Mouse (Mus musculus): ENCODE measurements around the gene S1pr5. TPM values are rescaled to one million over a fixed set of nuclear protein-coding genes. Genes with fewer than 3 reads are reported as not detected.
"Not testable (repeated sequence)": the region's sequence is repeated elsewhere in the genome, so short reads cannot be mapped to it uniquely, and the experiment has no call there.

The S1pr5 gene
- total RNA-seq, 2 experiments from 2014 or later = 10.6 to 10.9 TPM

DNA sequence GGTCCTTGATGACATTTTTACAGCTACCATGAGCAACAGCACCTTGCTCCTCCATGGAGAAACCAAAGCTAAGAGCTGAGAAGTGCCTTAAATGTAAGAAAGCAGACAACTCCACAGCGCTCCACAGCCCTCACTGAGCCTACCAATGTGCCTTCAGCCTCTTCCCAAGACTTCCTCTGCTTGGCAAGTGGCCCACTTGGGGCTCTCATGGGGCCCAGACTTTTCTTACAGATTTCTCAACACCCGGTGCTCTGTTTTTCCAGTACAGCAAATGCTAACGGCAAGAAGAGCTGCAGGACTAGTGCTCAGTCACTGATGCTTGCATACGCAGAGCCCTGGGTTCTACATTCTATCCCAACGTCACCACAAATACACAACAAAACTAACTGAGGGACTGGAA is 29.5 kb upstream of the S1pr5 start:
- no peak for DNase-seq (ENCODE audit: low spot score in 2 of 2)
- no peak for TF ChIP-seq CTCF (conservative IDR thresholded peaks at IDR 0.05)
- H3K27ac ChIP-seq = no peak overlapping the region
- no peak overlapping the region for H3K4me3 ChIP-seq

DNA sequence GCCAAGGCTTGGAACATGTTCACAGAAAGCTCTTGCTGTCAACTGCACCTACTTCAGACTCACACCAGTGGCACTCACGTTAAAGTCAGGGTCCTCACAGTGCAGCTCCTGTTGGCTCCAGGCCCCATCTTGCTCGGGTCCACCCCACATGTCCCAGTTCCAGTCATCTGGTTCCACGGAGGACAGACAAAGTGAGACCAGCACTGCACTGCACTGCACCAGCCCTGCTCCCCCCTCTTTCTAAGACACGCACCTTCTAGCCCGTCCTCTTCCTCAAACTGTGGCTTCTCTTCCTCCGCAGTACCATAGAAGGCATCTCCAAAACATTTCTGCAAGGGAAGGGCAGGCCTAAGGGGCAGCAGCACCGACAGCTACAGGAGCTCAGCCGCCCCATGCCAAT is 28.1 kb upstream of the S1pr5 start:
- Histone ChIP-seq H3K27ac (no peak overlapping the region), H3K4me3 (no peak overlapping the region)
- no peak for TF ChIP-seq CTCF (conservative IDR thresholded peaks at IDR 0.05)
- no peak for DNase-seq (ENCODE audit: low spot score in 2 of 2)

GRCm38 (mm10) chr9:21275727-21276126 is 27.5 kb upstream of the S1pr5 start:
- no peak overlapping the region for H3K27ac ChIP-seq
- no peak for DNase-seq (ENCODE audit: low spot score in 2 of 2)
- no peak for TF ChIP-seq CTCF (conservative IDR thresholded peaks at IDR 0.05)
- no peak overlapping the region for H3K4me3 ChIP-seq

DNA sequence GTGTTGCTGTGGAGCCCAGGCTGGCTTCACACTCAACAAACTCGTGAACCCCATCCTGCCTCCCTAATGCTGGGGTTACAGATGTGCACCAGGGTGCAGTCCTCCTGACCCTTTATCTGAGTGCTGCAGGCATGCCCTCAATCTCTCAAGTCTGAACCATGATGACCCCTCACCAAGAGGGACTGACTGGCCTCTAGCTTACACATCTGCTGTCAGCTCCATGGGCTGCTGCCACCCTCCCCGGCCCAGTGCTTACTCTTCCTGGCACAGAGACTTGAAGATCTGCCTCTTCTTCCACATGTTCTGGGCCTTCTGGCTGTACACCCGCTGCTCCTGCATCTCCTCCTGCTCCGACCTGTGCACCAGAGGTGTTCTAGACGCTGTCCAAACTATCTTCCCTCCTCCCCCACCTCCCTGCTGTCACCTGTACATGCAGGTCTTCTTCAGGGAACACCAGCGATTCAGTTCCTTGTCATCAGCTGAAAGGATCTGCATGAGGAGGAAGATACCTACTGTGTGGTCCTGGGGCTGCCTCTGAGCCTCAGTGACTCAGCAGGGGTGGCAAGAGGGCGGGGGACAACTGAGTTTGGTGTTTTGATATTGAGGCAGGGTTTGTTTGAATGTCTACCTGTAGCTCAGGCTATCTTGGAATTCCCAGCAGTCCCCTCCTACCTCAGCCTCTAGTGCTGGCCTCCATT is 26.9 kb upstream of the S1pr5 start:
- TF ChIP-seq CTCF (conservative IDR thresholded peaks at IDR 0.05) = no peak
- H3K27ac ChIP-seq = no peak overlapping the region
- no peak for DNase-seq (ENCODE audit: low spot score in 2 of 2)
- H3K4me3 ChIP-seq = no peak overlapping the region

GRCm38 (mm10) chr9:21274336-21274735 is 26.1 kb upstream of the S1pr5 start:
- TF ChIP-seq CTCF (conservative IDR thresholded peaks at IDR 0.05) = no peak
- no peak overlapping the region for H3K27ac ChIP-seq
- no peak overlapping the region for H3K4me3 ChIP-seq
- DNase-seq (ENCODE audit: low spot score in 2 of 2) = no peak

GRCm38 (mm10) chr9:21273520-21274228 is 25.4 kb upstream of the S1pr5 start:
- no peak for DNase-seq (ENCODE audit: low spot score in 2 of 2)
- Histone ChIP-seq H3K4me3 (no peak overlapping the region), H3K27ac (no peak overlapping the region)
- TF ChIP-seq CTCF (conservative IDR thresholded peaks at IDR 0.05) = no peak

- no peak for TF ChIP-seq CTCF (conservative IDR thresholded peaks at IDR 0.05)
- no peak overlapping the region for H3K4me3 ChIP-seq
- DNase-seq (ENCODE audit: low spot score in 2 of 2) = no peak
- H3K27ac ChIP-seq = no peak overlapping the region
Measured at GRCm38 (mm10) chr9:21273094-21273493, 24.9 kb upstream of the S1pr5 start.

GRCm38 (mm10) chr9:21272391-21272790 is 24.1 kb upstream of the S1pr5 start:
- H3K27ac ChIP-seq = no peak overlapping the region
- no peak for TF ChIP-seq CTCF (conservative IDR thresholded peaks at IDR 0.05)
- no peak for DNase-seq (ENCODE audit: low spot score in 2 of 2)
- no peak overlapping the region for H3K4me3 ChIP-seq

- not testable (repeated sequence) for H3K27ac ChIP-seq; DNase-seq (ENCODE audit: low spot score in 2 of 2); H3K4me3 ChIP-seq
Measured at GRCm38 (mm10) chr9:21269590-21269989, 21.3 kb upstream of the S1pr5 start.

DNA sequence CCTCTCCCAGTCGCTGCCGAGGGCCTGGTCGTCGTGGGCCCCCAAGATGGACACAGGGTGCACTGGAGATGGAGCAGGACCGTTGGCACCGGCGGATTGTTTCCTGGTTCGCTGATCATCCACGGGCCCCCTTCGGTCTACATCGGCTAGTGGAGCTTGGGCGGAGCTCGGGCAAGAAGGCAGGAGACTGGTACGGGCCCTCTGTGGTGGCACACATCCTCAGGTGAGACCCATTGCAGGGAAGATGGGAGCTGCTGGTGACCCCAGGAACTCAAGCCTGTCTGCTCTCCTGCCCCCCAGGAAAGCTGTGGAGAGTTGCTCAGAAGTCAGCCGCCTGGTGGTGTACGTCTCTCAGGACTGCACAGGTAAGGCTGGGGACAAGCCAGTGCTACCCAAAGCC is 20.1 kb upstream of the S1pr5 start:
- no peak for DNase-seq (ENCODE audit: low spot score in 2 of 2)
- TF ChIP-seq CTCF (conservative IDR thresholded peaks at IDR 0.05) = no peak
- Histone ChIP-seq H3K27ac (no peak overlapping the region), H3K4me3 (no peak overlapping the region)

DNA sequence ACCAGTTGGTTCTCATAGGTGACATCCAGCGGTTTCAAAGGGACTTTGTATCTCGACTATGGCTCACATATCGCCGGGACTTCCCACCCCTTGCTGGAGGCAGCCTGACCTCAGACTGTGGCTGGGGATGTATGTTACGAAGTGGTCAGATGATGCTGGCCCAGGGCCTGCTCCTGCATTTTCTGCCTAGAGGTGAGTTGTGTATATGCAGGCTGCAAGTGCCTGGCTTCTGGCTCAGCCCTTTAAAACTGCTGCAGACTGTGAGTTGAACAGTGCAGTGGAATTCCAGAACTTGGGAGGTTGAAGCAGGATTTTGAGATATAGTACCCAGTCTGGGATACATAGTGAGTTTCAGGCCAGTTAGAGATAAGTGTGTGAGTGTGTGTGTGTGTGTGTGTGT is 18.6 kb upstream of the S1pr5 start:
- TF ChIP-seq CTCF (conservative IDR thresholded peaks at IDR 0.05) = no peak; the same call in 1 of the 2 replicates
- Histone ChIP-seq H3K27ac (no peak overlapping the region), H3K4me3 (no peak overlapping the region; the same call in 1 of the 2 replicates)
- no peak for DNase-seq (ENCODE audit: low spot score in 2 of 2)

- Histone ChIP-seq H3K4me3 (peak overlapping the region; percentile 98), H3K27ac (peak overlapping the region; percentile 90)
- no peak for DNase-seq (ENCODE audit: low spot score in 2 of 2)
- no peak for TF ChIP-seq CTCF (conservative IDR thresholded peaks at IDR 0.05)
Measured at GRCm38 (mm10) chr9:21265611-21266010, 17.4 kb upstream of the S1pr5 start.

- Histone ChIP-seq H3K4me3 (peak within 1 kb of the TSS; percentile 98), H3K27ac (peak within 1 kb of the TSS; percentile 90)
- peak; percentile 96 to 98 for DNase-seq (ENCODE audit: low spot score in 2 of 2)
- TF ChIP-seq CTCF (conservative IDR thresholded peaks at IDR 0.05) = no peak
Measured at GRCm38 (mm10) chr9:21265000-21265561, 16.8 kb upstream of the S1pr5 start, which contains the start of gene Atg4d. Gene Atg4d, plus strand, starts transcription at chr9:21265293.
